Mouse (Mus musculus) cortical plate, adult 2 months (tissue): Measurements from ENCODE around the gene Shisa5. TPM values are rescaled to one million over a fixed set of nuclear protein-coding genes. Genes with fewer than 3 reads are reported as not detected.

Experiments
- H3K27ac ChIP-seq: fragments of 200-500 bp; 2 replicates; pipeline ENCODE4 v1.5.1; 2012; ENCODE audit warnings: low read length, control low read depth, inconsistent platforms; ENCODE audit not compliant: insufficient read depth
- H3K4me1 ChIP-seq: fragments of 200-500 bp; 2 replicates; pipeline ENCODE4 v1.6.1; 2011; ENCODE audit warnings: low read length; ENCODE audit not compliant: control insufficient read depth, insufficient read depth
- H3K4me3 ChIP-seq: fragments of 200-500 bp; 2 replicates; pipeline ENCODE4 v1.5.1; 2011; ENCODE audit warnings: mild to moderate bottlenecking, low read length, control low read depth; ENCODE audit not compliant: insufficient read depth
- CTCF ChIP-seq: fragments of 200-500 bp; IDR thresholded peaks from 2 replicates; pipeline ENCODE4 v1.5.1; 2011; ENCODE audit warnings: mild to moderate bottlenecking, control low read depth, low read length; ENCODE audit not compliant: insufficient read depth; ENCODE audit errors: extremely low read depth
- POLR2A ChIP-seq: fragments of 200-500 bp; IDR thresholded peaks from 2 replicates; pipeline ENCODE4 v1.6.1; 2011; ENCODE audit warnings: mild to moderate bottlenecking, low read length, control low read depth; ENCODE audit not compliant: insufficient read depth; ENCODE audit errors: extremely low read depth
- polyA plus RNA-seq: library from polyadenylated mRNA; depleted of rRNA; stranded (reverse); fragments of >200 nt; gene quantifications from 2 replicates; pipeline ENCODE4 v1.2.3, GENCODE M21; 2012

The Shisa5 gene
- polyA plus RNA-seq, 1 experiment: 125 TPM

DNA sequence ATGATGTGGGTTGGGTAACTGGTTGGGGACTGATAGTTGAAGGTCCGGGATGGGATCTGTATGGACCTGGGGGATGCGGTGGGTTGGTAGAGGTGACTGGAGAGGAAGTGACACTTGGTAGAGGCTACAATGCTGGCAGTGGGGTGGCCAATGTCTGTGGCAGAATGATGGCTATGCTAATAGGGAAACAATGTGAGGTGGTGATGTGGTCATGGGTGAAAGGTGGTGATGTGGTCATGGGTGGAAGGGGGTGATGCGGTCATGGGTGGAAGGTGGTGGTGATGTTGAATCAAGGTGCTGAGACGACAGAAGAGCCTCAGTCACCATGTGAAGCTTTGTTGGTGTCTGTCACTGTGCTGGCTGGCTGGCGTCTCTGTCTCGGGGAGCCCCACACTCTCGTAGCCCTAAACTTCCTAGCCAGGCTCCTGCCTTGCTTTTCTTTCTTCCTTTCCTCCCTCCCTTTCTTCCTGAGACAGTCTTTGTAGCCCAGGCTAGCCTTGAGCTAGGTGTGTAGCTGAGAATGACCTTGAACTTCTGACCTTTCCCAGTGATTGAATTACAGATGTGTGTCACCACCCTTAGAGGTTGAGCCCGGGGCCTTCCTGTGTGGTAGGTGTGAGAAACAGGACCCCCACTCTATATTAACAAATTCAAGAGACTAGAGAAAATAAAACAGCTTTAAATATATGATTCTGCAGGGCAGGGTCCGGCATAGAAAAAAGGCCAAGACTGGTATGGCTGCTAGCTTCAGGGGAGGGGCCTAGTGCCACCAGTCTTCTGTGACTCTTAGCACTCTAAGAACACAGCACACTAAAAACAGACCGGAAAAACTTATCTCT is 13.5 kb downstream of the Shisa5 start:
- H3K27ac ChIP-seq: no peak overlapping the region
- TF ChIP-seq POLR2A: no peak
- no peak for TF ChIP-seq CTCF

DNA sequence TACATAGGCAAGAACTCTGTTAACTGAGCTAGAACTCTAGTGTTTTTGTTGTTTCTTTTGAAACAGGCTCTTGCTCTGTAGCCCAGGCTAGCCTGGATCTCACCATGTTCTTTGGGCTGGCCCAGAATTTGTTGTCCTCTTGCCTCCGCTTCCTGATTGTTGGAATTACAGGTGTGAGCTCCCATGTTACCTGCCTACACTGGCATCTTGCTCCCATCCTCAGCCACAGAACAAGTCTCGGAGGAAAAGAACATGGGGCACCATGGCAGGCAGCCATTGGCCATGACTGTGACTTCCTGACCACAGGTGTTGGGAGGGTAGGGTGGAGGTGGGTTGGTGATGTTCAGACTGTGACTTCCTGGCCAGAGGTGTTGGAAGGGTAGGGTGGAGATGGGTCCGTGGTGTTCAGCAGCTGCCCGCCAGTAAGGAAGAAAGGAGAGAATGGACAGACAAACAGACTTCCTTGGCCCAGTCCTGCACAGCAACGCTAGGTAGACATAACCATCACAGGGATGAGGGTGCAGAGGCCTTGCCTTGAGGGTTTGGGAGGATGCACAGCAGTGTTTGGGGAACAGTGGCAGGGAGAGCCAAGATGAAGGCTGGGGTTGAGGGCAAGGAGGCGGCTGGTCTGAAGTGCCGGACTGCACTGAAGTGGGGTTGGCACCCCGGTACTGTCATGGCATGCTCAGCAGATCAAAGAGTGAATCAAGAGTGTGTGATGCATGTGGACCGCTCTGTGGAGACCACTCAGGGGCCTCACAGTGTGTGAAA is 14.3 kb downstream of the Shisa5 start:
- no peak overlapping the region for H3K27ac ChIP-seq
- TF ChIP-seq CTCF (no peak), POLR2A (no peak)
- peaks cover 3% of the 10 kb centered on the region for H3K4me1 ChIP-seq
- no peak overlapping the region for H3K4me3 ChIP-seq

More for the DNA sequence above, 13.5 kb downstream of the Shisa5 start:
- Histone ChIP-seq H3K4me3 (no peak overlapping the region), H3K4me1 (peaks cover 3% of the 10 kb centered on the region)

DNA sequence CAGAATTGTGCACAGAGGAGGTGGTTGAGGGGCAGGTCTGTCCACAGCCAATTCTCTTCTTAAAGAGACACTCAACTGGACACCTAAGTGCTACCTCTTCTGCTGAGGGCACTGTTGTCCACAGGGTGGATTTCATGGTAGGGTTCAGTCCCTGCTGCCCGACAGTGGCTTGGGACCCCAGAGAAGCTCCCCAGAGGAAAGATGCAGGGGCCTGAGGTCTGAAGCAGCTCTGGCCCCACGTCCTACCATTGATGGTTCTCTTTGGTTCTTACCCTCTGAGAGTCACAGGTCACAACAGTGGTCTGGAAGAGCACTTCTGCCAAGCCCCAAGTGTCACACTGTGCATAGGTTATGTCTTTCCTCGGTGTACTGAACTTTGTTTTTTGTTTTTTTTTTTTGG is 15.0 kb downstream of the Shisa5 start:
- no peak overlapping the region for H3K27ac ChIP-seq
- no peak overlapping the region for H3K4me3 ChIP-seq
- TF ChIP-seq CTCF: no peak
- no peak for TF ChIP-seq POLR2A
- H3K4me1 ChIP-seq: peaks cover 3% of the 10 kb centered on the region

DNA sequence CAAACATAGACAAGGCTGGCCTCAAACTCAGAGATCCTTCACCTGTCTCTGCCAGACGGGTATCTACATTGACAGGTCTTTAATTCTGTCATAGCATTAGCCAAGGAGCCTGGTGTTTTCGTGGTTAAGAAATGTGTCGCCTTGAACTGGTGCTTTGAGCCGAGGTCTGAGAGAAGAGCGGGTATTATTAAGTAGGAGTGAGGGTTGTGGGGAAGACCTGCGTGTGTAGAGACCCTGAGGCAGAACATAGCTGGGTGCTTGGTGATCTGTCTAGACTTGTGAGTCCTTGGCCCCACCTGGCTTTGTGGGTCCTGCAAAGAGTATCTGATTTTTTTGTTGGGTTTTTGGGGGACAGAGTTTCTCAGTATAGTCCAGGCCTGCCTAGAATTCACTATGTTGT is 15.5 kb downstream of the Shisa5 start:
- Histone ChIP-seq H3K27ac (no peak overlapping the region), H3K4me3 (no peak overlapping the region), H3K4me1 (peaks cover 5% of the 10 kb centered on the region)
- TF ChIP-seq CTCF (no peak), POLR2A (no peak)

DNA sequence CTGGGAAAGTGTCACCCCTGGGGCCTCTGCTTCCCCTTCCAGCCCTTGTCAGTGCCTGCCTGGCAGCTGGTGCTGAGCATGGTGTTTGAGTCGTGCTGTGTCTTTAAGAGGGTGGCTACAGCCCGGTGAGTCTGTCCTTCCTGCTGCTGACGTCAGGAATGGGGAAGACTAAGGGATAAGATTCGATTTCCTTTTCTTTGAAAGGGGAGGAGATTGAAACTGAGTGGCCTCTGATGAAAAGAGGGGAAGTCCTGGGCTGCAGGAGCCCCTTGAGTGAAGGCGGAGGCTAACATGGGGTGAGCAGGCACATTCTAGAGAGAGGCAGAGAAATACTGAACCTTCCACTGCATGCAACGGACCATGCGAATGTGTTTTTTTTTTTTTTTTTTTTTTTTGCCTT is 16.3 kb downstream of the Shisa5 start:
- TF ChIP-seq POLR2A: peak; percentile 87
- no peak for TF ChIP-seq CTCF
- Histone ChIP-seq H3K4me3 (peak overlapping the region; percentile 47), H3K4me1 (peaks cover 7% of the 10 kb centered on the region), H3K27ac (peak overlapping the region; percentile 26)

DNA sequence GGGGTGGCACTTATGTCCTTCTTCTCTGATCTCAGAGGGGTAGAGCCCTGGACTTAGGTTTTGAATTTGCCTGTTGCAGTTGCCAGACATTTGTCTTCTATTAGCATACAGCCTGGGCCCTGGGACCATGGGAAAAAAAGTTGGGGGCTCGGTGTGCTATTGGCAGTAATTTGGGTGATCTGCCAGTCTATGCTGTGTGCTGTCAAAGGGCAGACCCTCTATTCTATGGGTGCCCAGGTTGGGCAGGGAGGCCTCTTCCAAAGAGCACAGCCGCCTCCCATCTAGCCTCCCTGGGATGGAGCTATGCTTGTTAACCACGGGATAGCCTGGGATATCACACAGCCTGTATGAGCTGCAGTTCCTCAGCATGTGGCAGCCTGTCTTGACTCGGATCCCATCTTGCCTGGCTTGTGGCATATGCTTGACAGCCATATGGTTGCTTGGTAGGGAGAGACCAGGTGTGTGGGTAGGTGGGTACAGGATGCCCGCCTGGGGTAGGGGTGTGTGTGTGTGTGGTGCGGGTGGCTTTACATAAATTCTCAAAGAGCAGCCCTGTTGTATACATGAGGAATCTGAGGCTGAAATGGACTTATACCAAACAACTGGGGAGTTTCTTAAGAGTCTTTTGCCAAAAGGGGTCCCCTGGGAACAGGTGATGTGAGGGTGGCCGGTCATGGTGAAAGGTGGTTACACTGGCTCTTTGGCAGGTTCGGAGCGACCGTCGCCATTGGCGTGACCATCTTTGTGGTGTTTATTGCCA is 17.1 kb downstream of the Shisa5 start:
- TF ChIP-seq CTCF (no peak), POLR2A (no peak)
- peaks cover 7% of the 10 kb centered on the region for H3K4me1 ChIP-seq
- peak overlapping the region; percentile 47 for H3K4me3 ChIP-seq
- H3K27ac ChIP-seq: peak overlapping the region; percentile 26; the same call in 1 of the 2 replicates

DNA sequence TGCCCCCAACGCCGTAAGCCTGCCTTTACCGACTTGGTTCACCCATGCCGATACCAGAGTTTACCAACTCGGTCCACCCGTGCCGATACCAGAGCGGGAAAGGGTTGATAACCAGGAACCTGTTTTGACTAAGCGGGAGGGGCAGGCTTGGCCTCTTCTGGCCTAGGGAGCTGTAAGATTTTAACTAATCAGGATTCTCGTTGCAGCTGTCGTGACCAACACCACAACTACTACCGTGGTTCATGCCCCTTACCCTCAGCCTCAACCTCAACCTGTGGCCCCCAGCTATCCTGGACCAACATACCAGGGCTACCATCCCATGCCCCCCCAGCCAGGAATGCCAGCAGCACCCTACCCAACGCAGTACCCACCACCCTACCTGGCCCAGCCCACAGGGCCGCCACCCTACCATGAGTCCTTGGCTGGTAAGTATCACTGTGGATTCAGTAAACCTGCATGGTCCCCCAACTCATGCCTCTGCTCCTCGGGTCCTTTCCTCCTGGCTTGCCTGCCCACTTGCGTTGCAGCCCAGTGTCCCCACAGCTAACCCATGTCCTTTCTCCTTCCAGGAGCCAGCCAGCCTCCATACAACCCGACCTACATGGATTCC is 17.8 kb downstream of the Shisa5 start:
- Histone ChIP-seq H3K4me1 (peaks cover 7% of the 10 kb centered on the region), H3K4me3 (no peak overlapping the region; the same call in 1 of the 2 replicates), H3K27ac (no peak overlapping the region)
- TF ChIP-seq CTCF: no peak
- no peak for TF ChIP-seq POLR2A

DNA sequence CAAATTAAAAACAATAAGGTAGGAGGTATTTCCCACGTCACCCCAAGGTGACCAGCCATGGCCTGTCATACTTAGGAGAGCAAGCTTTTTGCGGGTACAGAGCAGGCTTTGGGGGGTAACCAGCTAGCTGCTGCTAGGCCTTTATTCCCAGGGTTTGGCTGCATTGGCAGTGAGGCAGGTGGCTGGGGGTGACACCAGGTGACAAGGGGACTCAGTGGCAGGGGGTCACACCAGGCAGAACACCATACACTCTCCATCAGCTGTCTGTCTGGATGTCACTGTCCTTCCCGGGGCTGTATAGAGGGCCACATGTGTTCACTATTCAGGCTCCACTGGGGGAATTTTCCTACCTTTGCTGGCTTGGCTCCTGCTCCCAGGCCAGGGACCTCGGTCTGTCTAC is 18.6 kb downstream of the Shisa5 start:
- H3K4me1 ChIP-seq: peaks cover 7% of the 10 kb centered on the region
- no peak overlapping the region for H3K27ac ChIP-seq
- H3K4me3 ChIP-seq: no peak overlapping the region
- TF ChIP-seq CTCF: no peak
- no peak for TF ChIP-seq POLR2A

DNA sequence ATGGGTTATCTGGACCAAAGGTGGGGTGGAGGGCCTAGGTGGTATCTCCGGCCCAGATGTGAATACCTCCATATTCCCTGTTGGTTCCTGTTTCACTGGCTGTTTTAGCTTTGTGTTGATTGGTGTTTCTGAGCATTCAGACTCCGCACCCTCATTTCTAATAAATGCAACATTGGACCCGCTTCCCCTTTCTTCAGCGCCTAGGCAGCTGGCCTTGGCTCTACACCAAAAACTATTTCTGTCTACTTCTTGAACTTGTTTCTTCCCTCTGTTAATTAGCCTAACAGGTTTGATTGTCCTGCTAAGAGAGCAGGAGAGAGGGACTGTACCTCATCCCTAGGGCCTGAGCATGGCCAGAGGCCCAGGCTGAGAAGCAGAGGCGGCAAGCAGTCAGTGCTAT is 19.2 kb downstream of the Shisa5 start:
- Histone ChIP-seq H3K4me3 (no peak overlapping the region), H3K27ac (no peak overlapping the region), H3K4me1 (peaks cover 7% of the 10 kb centered on the region)
- TF ChIP-seq POLR2A: no peak
- no peak for TF ChIP-seq CTCF
